Mouse (Mus musculus) frontal cortex, adult (tissue): ENCODE measurements at regions not wholly inside any gene's neighbourhood (a gene's known extent, or its start where the extent isn't known, plus 50 kb on each side); places are given as distances from the start of the nearest gene placed in this dataset.
A peak's percentile ranks its signal among the peaks of the same experiment; 100 is the strongest.

Source experiments
- ATAC-seq: cut with Nextera tagmentation; 2 replicates; pipeline ENCODE4 v1.9.2; 2017; ENCODE audit warnings: mild to moderate bottlenecking, moderate library complexity, mixed read lengths; ENCODE audit not compliant: low TSS enrichment

DNA sequence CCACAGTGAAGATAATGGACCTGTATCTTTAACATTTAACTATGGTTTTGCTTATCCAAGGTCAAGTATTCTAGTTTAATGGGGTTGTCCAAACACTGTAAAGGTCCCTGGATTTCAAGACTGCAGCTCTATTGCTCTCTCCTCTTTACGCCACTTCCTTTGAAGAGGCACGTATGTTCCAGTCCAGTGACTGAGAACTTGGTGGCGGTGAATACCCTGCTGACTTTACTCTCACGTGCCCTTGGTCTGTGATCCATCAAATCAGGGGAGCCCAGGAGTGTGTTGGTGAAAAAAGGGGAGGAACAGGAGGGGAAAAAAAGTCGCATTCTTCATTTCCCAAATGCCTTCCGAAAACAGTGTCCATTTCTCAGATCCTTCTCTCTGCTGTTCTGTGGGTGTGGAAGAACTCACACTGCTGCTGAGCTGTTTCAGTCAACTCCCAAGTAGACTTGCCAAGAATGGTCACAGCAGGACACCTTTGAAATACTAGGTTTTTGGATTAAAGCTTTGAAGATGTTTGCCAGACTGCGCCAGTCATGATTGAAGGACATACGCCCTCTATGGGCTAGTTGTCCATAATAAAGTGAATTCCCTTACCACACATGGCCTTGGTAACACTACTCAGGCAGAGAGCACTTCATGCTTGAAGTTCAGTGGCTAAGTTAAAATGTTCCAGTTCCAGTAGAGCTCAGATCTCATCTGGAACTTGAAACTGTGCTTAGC lies 136.1 kb upstream of the Cdkn2b start:
- no peak for ATAC-seq

DNA sequence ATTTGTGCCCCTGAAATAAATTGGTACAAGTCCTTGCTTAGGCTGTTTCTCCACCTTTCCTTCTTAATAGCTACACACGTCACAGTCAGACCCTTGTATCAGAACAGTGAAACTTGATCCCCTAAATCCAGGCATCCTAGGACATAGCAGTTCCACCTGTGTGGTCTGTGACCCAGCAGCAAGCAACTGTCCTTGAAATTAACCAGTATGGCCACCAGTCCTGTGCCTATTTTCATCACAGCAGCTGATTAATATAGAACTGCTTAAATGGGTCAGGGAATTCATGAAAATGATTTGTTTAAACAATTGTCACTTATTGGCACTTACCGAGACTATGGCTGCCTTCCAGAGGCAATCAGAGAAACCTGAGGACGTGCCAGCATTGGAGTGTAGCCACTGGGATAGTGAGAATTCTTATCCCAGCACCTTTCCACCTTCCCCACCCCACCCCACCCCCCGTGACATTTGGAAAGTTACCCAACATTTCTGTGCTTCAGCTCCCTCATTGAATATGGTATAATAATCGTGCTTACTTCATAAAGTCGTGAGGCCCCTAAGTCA lies 135.4 kb upstream of the Cdkn2b start:
- no peak for ATAC-seq

DNA sequence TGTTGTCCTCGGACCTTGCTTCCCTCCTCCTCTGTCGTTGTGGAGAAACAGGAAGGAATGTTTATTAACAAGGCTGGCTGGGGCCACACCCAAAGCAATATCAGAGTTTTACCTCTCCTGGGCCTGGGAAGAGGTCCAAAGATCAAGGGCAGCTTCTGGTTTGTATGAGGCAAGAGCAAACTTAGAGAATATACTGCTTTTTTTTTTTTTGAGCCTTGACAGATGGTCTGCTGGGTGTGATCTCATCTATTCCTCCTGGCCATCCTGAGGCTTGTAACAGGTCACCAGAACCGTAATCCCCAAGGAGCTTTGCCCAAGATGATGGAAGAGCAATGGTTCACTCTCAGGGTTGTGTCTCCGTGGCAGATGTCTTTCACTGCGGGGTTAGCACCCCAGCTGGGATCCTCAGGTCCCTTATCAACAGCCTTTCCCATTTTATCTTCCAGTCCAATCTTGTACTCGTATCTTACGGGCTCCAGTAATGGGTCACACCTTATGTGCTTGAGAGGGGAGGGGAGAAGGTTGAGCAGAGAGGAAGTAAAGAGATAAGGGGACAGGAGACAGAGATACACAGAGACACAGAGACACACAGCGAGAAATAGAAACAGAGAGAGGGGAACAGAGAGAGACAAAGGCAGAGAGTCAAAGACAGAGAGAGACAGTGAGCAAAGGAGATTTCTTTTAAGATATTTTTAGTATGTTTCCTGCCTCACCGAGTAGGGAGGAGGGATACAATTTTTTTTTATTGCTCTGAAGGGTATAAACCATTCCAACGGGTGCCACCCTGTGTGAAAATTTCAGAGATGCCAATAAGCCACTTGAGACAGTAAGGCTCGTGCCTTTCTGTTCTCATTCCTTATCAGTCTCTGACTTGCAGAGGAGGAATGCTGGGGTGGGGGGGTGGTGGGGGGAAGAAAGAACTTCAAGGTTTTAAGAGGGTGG lies 134.6 kb upstream of the Cdkn2b start:
- ATAC-seq: no peak

DNA sequence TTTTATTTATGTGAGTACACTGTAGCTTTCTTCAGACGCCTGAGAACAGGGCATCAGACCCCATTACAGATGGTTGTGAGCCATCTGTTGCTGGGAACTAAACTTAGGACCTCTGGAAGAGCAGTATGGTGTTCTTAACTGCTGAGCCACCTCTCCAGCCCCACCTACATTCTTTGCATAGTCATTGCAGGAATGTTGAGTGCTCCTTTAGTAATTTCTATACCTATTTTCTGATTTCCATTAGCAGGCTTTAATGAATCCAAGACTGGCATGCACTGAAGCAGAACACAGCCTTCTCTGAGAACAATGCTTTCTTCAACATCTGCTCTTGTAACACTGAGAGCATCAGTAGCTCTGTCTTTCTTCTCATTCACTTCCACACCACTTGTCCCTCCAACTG lies 131.7 kb upstream of the Cdkn2b start:
- no peak for ATAC-seq

DNA sequence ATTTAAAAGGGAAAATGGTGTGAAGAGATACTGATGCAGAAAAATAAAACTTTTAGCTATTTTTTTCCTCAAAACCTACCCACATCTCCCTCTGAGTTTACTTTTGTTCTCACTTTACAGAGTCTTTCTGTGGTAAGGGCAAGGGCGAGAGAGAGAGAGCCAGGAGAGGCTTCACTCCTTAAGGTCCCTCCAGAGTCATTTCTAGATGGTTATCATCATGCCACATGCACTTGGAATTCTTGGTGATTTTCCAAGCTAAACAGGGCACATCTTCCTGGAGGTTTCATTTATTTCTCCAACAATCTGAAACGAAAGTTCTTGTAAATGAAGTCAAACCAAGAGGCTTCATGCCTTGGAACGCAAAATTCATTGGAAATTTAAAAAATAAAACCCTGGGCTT lies 130.0 kb upstream of the Cdkn2b start:
- ATAC-seq: no peak

DNA sequence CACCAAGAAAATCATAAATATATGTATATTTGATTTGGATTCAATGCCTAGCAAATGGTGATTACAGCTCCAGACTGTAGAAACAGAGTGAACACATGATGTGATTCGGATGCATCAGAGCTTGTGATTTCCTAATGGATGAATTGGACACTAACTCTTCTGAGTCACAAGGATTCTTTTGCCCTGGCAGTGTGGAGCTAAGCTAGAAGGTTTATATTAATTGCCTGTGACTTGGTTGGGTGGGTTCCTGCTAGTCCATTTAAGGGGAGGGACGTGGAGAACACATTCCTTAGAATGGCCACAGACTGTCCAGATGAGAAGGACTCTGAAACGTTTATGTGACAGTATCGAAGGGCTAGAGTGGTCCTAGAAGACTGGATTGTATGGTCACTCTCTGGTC lies 129.5 kb upstream of the Cdkn2b start:
- ATAC-seq: no peak

DNA sequence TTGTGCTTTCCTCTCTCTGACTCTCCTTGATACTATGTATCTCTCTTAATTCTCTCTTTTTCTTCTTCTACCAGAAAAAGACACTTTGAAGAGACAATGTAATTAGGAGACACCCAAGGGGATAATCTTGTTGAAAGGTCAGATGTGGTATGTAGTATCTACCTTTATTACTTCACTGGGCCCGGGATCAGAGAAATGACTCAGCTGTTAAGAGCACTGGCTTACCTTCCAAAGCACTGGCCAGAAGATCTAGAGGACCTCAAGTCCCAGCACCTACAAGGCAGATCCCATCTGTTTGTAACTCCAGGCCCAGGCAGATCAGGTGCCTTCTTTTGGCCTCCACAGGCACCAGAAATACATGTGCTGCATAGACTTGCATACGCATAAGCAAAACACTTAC lies 127.8 kb upstream of the Cdkn2b start:
- ATAC-seq: no peak

DNA sequence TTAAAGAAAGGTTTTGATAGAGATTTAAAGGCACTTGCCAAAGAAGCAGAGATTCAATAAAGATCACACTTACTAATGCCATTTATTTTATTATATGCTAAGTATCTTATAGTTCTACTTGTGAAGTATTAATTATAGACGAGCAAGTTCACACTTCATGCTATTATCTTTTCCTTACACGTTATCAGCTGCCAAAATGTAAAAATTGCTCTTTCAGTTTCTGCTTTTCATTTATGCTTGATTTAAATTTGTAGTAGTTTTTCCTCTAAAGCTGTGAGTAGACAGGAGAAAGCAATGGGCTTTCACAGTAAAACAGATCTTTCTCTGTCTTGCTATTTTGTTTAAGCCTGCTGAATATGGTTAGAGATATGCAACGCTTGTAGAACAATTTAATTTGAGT lies 125.9 kb upstream of the Cdkn2b start:
- ATAC-seq: no peak

DNA sequence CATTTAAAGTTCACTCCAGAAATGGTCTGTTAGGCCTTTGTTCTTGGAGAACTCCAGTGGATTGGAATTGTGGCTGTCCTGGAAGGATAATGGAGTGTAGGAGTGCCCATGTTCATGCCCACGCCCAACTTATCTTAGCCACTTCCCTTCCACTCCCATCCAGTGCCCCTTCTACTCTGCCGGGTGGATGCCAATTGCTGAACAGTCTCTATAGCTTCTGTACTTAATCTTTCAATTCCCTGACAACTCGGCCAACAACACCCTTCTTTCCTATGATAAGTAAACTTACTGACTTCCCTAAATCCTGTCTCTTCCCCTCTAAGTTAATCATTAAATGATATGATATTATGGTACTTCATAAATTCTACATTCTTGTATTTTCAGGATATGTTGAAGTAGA lies 123.3 kb upstream of the Cdkn2b start:
- ATAC-seq: no peak

DNA sequence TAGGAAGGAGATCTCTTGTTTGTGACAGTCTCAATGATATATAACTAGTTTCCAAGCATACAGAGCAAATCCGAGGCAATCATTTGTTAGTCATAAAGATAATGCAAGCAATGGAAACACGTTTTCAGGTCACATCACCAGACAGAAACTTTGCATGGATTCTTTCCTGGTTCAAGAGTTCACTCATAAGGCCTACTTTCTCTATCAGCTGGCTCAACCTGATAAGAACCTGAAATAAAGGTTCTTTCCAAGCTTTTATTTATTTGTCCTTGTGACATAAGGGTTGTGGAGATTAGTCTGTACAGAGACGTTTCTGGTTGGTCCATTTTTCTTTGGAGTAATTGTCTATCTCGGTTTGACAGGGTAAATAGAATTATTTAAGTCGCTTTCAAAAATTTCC lies 122.7 kb upstream of the Cdkn2b start:
- ATAC-seq: no peak

DNA sequence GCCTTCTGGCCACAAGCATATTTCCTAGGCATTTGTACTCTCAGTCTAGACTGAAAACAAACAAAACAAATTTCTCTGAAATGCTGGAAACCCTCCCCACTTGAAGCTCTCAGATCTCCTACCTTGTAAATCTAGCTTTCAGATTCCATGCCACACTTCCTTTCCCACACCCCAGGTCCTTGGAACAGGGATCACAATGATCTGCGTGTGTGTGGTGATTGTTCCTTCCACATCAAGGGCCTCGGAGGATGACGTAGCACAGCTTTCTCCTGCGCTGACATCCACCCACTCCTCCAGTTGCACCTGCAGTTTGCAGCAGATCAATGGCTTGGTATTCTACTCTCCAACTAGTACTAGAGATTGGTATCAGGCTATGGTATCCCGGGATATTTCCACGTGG lies 120.7 kb upstream of the Cdkn2b start:
- no peak for ATAC-seq

DNA sequence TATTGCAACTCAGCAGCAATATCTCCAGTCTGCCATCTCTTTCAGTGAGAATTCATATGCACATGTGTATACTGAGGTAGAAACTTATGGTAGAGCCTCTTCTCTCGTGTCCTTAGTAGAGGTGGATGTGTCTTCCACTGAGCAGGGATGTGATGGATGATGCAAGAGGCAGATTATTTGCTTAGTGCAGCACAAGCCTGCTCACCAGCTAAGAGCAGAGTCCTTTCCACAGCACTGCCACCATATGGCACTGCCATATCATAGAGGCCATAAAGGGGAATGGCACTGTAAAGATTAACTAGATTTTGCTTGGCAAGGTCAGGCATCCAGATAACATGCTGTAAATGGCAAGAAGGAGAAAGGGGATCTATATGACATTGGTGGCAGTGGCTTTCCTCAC lies 117.6 kb upstream of the Cdkn2b start:
- ATAC-seq: no peak

DNA sequence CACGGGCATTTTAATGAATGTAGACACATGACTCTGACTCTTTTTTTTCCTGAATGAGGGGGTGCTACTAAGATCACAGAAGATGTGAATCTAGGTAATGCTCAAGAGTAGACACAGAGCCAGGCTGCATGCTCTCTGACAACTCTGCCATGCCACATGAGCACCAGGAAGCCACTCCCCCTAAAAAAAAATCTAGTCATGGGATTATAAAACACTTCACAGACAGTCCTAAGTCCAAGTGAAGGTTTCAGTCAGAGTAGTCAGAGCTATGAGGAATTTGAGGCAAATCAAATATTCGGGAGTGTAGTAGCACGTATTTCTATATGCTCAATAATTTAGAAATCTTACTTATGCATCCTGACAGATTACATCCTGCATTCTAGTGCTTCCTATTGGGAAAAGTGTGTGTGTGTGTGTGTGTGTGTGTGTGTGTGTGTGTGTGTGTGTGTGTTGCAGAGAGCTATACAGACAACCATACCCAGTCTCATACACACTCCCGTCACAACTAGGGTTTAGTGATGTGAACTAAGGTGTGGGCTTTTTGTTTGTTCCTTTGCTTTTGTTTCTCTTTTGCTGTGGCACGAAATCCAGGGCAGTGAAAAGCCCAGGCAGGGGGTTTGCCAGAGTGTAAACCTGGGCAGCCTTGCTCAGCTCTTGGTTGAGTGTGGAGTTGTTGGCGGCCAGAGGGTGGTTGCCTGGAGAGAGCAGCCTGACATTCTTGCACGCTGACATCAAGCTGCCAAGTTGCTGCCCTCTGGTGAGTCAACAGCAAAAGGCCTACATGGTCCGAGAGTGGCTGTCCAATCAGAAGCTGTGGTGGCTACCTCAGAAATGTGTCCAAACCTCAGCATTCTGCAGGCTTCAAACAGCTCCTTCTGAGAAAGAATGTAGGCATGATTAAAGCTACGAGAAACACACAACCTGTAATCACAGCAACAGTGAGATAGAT lies 116.8 kb upstream of the Cdkn2b start:
- ATAC-seq: peak; percentile 55

DNA sequence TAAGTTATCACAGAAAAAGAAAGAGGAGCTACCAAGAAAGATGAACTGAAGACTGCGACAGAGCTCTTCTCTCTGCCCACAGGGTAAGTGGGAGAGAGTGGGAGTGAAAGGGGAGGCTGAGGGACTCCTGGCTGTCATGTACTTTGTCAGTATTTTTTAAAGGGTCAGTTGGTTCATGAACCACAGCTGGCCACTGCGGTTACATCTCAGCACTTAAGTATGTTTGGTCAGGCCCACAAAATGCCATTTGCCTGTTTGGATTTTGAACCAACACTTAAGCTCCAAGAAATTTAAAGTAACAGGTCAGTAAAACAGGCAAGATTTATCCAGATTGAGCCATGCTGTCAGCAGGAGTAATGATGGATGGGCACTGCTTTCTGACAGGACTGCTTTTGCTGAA lies 115.1 kb upstream of the Cdkn2b start:
- ATAC-seq: no peak

DNA sequence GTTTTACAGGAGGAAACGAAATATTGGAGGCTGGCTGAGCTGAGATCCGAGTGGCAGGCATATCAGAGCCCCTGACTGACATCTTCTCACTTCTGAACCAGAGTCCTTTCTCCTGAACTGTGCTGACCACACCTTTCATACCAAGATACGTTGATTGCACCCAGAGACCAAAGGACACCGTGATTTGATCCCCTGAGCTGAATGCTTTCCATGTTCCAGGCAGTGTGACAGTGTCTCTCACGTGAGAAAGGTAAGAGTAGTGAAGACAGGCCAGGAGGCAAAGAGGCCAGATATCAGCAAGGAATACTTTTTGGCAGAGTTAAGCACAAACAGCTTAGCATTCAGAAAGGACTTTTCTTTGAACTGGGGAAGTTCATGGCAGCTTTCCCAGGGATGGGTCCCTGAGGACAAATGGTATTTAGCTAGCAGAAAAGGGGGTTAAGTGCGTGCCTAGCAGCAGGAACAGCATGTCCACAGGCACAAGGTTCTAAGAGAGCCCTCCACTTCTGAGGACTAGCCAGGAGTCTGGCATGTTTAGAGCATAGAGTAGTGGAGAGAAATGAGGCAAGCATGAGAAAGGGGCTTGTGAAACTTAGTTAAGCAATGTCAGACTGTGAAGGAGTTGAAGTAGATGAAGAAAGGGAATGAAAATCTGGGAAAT lies 111.0 kb upstream of the Cdkn2b start:
- ATAC-seq: no peak

DNA sequence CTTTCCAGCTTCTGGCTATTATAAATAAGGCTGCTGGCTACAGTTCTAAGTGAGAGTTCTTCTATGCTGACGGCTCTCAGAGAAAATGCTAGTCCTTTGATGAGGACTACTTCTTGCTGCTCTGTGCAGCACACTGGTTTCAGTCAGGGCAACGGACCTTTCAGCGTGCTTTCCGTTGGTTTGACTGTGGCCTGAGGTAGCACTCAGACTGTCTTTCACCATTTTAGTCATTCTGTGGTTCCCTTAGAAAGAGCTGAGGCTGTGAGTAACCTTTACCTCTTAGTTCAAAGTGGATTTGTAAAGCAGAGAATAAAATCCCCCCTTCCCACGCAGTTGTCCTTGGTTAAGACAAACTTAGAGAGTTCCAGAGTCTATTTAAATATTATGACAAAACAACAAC lies 110.0 kb upstream of the Cdkn2b start:
- no peak for ATAC-seq

DNA sequence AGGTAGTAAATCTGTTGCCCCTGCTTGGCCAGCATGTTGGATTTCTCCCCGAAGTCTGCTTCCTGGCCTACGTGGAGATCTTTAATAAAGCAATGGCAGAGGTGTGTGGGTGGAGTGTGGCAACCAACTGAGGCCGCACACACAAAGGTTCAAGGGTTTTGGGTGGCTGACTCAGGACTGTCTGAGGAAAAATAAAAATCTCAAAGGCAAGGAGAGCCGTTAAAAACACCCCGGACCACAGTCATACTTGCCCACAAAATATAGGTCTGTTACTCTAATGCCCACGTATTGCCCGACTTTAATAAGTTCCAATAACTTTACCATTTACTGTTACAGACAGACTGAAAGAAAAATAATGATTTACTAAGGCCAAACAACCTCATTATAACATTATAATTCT lies 108.7 kb upstream of the Cdkn2b start:
- no peak for ATAC-seq

DNA sequence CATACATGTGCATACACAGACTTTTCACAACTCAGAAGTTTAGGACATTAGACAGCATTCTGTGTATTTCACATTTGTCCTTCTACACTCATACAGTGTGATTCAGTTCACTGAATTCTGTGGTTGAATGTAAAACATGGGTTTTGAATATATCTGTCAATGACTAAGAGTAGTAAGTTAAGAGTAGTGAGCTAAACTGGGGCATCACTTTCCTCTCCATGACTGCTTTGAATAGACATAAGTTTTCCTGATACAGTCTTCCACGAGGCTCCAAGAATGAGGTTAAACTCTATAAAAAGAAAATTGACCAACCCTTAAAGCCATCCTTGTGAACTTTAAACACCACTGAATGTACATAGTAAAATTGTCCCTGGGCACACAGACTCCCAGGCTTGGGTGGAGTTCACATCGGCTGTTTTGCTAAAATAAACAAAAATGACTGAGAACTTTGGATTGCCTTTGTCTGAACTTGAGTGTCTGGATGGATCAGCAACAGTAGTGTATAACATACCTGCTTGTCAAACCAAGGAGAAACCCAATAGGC lies 94.9 kb upstream of the Cdkn2b start:
- no peak for ATAC-seq

DNA sequence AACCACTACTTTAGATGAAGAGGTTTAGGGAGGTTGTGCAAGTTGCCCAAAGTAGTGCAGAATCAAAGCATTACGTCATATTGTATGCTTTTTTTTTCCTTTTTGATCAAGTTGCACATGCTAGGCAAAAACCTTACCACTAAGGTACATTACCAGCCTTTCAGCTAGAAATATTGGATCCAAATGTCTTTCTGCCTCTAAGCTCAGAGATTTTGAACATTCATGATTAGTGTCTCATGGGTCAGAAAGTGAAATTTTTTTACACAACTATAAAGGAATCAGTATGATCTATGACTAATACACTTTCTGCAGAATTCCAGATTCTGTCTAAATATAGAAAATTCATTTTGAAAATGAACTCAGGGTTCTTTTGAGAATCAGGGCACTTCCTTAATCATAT lies 92.3 kb upstream of the Cdkn2b start:
- ATAC-seq: no peak

DNA sequence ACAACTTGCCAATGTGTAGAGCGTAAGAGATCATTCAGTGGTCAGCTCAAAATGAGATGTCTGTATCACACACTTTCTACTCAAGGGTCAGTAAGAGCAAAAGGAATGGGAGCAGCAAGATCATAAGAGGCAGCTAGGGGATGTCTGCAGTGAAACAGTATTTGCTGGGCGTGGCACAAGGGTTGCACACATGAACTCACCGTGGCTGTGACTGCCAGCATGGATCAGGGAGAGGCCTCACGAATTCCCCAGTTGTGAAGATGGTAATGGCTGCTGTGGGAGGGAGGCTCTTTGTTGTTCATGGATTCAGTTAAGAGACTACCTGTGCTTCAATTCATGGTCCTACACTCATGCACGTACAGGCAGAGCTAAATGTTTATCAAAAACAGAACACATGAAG lies 91.5 kb upstream of the Cdkn2b start:
- no peak for ATAC-seq

DNA sequence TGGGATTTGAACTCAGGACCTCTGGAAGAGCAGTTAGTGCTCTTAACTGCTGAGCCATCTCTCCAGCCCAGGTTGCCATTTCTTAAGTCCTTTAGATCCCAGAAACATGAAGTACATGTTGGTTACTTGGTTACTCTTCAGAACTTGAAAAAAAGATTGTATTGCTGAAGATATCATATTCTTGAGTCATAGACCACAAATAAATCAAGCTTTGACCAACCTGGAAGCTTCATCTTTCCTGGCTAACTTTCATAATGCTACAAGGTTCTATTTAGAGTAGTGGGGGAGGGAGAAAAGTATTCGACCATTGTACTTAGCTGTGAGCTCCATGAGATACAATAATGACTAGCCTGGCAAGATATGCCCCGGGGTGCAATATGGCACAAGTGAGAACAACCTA lies 90.9 kb upstream of the Cdkn2b start:
- ATAC-seq: no peak
